Mouse (Mus musculus) Patski (cell line): ENCODE measurements around the gene B830017H08Rik. TPM values are rescaled to one million over a fixed set of nuclear protein-coding genes. Genes with fewer than 3 reads are reported as not detected.

Source experiments
- ATAC-seq: fragments of 100-300 bp; one replicate; pipeline ENCODE4 v1.8.0; 2021
- CTCF ChIA-PET: fragments of 350-600 bp; sonication (Branson Sonifier 250); formaldehyde crosslinking; loops from one replicate; lab custom pipeline; 2022; ENCODE audit warnings: inconsistent platforms; lab: Charles Lee
- POLR2A ChIA-PET: fragments of 350-600 bp; sonication (Branson Sonifier 250); formaldehyde crosslinking; loops from one replicate; lab custom pipeline; 2022; ENCODE audit warnings: antibody characterized with exemption, inconsistent platforms; lab: Charles Lee
- DNase-seq: peaks from one replicate; pipeline ENCODE4 v3.0.0-alpha.2; 2011; ENCODE audit warnings: low read depth, low spot score
- H3K27me3 ChIP-seq: fragments of 371-371 bp; one replicate; pipeline ENCODE4 v1.5.1; 2021
- CTCF ChIP-seq: fragments of 100-300 bp; IDR thresholded peaks from one replicate; pipeline ENCODE4 v1.5.1; 2021
- in situ Hi-C: fragments of 300-500 bp; cut with MboI; formaldehyde crosslinking; loops from 3 replicates; pipeline ENCODE4 v1.11.1; 2018; ENCODE audit warnings: low pct_unique_long_range_greater_than_20kb, mixed read lengths
- polyA plus RNA-seq: library from polyadenylated mRNA; unstranded; gene quantifications from one replicate; pipeline ENCODE4 v1.2.3, GENCODE M21; 2021

The B830017H08Rik gene
- polyA plus RNA-seq, 1 experiment from 2014 or later = 0.21 TPM

GRCm38 (mm10) chr16:17865770-17866169 is 32.8 kb downstream of the B830017H08Rik start:
- ATAC-seq = no peak
- DNase-seq = no peak
- in situ Hi-C loops = no loop called here

DNA sequence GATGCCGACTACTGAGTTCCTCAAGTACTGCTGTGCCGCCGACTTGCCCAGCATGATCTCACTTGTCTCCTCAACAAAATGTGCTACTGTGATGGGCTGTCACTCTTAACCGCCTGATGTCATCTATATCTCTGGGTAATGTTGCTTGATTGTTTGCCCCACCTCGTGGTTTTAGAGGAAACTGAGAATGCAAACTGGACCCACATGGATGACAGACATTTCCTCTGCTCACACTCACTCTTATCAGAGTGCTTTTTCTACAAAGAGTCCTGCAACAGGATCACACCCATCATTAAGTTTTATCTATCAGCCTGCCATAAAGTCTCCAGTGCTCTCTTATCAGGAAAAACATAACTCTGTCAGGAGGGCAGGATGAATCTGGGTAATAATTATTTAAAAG is 38.3 kb downstream of the B830017H08Rik start:
- no peak for DNase-seq
- no peak for TF ChIP-seq CTCF
- H3K27me3 ChIP-seq = no peaks in the 10 kb centered on the region

More at GRCm38 (mm10) chr16:17865770-17866169, 32.8 kb downstream of the B830017H08Rik start:
- ChIA-PET POLR2A (interaction anchor here (0.6 kb wide), 1 partner anchor 53 kb away, joined by 3 read pairs; no protein-coding TSS in a partner anchor), CTCF (interaction anchor here (5.3 kb wide), 1 partner anchor 15 kb away, joined by 26 read pairs; no protein-coding TSS in a partner anchor)
- TF ChIP-seq CTCF = no peak
- no peaks in the 10 kb centered on the region for H3K27me3 ChIP-seq

DNA sequence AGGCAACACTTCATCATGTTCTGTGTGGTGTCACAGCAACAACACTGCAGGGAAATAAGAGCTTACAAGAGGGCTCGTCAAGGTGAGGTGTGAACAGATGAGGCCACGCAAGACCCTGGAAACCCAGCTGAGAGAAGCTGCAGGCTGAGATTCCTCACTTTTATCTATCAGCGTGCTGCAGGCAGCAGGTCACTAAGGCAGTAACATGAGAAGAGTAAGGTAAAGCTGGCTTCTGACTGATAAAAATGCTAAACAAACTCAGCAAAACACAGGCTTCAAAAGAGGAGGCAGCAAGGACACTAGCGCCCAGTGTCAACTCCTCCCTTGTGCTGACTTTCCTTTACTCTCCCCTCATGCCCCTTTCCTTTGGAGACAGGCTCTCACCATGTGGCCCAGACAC is 40.1 kb downstream of the B830017H08Rik start:
- DNase-seq = no peak
- ChIA-PET CTCF (interaction anchor here (1.3 kb wide), 1 partner anchor 14 kb away, joined by 4 read pairs; no protein-coding TSS in a partner anchor), POLR2A (interaction anchor here (0.8 kb wide), 1 partner anchor 375 kb away, joined by 3 read pairs; no protein-coding TSS in a partner anchor)
- no peak for ATAC-seq
- TF ChIP-seq CTCF = no peak
- in situ Hi-C loops = no loop called here
- no peaks in the 10 kb centered on the region for H3K27me3 ChIP-seq

More for the DNA sequence above, 38.3 kb downstream of the B830017H08Rik start:
- POLR2A ChIA-PET = no interaction called here
- no peak for ATAC-seq
- in situ Hi-C loops = no loop called here
- CTCF ChIA-PET = no interaction called here

- in situ Hi-C loops = no loop called here
- ChIA-PET POLR2A (no interaction called here), CTCF (interaction anchor here (1.8 kb wide), 1 partner anchor 26 kb away, joined by 4 read pairs; no protein-coding TSS in a partner anchor)
- DNase-seq = no peak
- no peaks in the 10 kb centered on the region for H3K27me3 ChIP-seq
- no peak for TF ChIP-seq CTCF
- no peak for ATAC-seq
Observed at GRCm38 (mm10) chr16:17875174-17875573, 42.3 kb downstream of the B830017H08Rik start.

DNA sequence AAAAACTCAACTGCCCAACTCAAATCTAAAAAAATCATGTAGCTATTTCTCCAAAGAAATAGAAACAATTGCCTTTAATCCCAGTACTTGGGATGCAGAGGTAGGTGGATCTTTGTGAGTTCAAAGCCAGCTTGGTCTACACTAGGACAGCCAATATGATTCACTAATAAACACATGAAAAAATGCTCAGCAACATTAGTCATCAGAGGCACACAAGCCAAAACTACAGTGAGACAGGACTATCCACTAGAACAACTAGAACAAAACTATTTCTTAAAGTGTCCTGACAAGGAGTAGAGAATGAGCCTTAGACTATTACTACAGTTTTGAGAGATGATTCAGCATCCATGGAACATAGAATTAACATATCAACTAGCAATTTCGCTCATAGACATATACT is 43.2 kb downstream of the B830017H08Rik start:
- no peak for ATAC-seq
- H3K27me3 ChIP-seq = no peaks in the 10 kb centered on the region

DNA sequence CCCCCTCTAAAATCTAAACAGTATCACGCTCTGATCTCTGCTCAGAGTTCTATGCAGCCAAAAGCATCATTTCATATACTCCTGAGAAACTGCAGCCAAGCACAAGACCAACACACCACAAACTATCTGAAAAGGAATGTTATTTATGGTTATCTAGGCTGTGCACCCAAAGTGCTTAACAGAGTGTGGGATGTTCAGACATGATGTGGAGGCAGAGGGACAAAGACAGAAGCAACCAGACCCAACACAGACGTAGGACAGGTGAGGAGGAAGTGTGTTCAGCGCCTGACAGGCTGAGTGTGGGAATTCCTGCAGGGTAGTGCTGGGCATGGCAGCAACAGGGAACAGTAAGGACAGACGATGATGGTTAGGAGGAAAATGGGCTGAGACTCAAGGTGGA is 46.6 kb downstream of the B830017H08Rik start:
- DNase-seq = no peak
- POLR2A ChIA-PET = no interaction called here
- in situ Hi-C loops = no loop called here
- no peak for TF ChIP-seq CTCF
- no peak for ATAC-seq
- CTCF ChIA-PET = no interaction called here
- H3K27me3 ChIP-seq = no peaks in the 10 kb centered on the region

More for the DNA sequence above, 43.2 kb downstream of the B830017H08Rik start:
- no peak for TF ChIP-seq CTCF
- no peak for DNase-seq
- in situ Hi-C loops = no loop called here
- POLR2A ChIA-PET = no interaction called here
- CTCF ChIA-PET = interaction anchor here (1.6 to 1.8 kb wide), 2 partner anchors 16 to 27 kb away, joined by 3 to 4 read pairs; partner anchors contain the start of gene Gm20518

DNA sequence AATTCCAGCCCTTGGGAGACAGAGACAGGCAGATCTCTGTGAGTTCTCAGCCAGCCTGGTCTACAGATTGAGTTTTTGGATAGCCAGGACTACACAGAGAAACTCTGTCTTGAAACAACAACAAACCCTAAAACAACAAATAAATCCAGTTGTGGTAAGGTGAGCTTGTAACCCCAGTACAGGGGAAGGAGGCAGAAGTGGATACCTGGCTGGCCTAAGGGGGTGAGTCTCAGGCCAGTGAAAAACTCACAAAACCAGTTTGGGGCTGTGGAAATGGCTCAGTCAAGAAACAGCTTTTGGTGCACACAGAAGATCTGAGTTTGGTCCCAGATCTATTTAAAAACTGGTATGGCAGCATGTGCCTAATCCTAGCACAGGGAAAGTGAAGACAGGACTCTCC is 49.3 kb downstream of the B830017H08Rik start:
- DNase-seq (no peak), ATAC-seq (no peak)
- CTCF ChIA-PET = interaction anchor here (1.5 kb wide), 1 partner anchor 14 kb away, joined by 3 read pairs; no protein-coding TSS in a partner anchor
- no peaks in the 10 kb centered on the region for H3K27me3 ChIP-seq
- POLR2A ChIA-PET = no interaction called here
- in situ Hi-C loops = no loop called here
- TF ChIP-seq CTCF = no peak

DNA sequence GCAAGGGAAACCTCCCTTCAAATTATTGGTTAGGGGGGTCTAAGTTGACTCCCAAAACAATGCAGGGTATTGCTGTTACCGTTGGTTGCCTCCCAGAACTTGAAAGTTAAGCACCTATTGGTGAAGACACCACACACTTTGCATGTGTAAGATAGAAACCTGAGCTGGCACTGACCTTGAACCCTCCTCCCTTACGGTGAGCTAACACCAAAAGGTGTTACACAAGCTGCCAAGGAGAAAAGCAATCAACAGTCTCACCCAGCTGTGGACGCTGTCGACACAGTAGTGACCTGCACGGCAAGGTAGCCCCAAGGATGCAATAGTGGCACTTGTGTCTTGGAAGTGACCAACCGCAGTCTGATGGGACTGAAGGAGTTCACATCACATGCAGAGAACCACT is 51.2 kb downstream of the B830017H08Rik start:
- no peaks in the 10 kb centered on the region for H3K27me3 ChIP-seq
- ATAC-seq (no peak), DNase-seq (no peak)
- no peak for TF ChIP-seq CTCF
- POLR2A ChIA-PET = no interaction called here
- in situ Hi-C loops = no loop called here
- CTCF ChIA-PET = interaction anchor here (1.1 kb wide), 1 partner anchor 38 kb away, joined by 3 read pairs; no protein-coding TSS in a partner anchor

Other genes starting within 250 kb of the B830017H08Rik start
- gene Slc7a4, start 249.9 kb upstream of the B830017H08Rik start, polyA plus RNA-seq = 3.7 TPM
- 31.3 TPM for gene Smpd4, start 213.8 kb upstream of the B830017H08Rik start, polyA plus RNA-seq
- gene Ccdc74a, start 186.7 kb upstream of the B830017H08Rik start, polyA plus RNA-seq = 9.6 TPM
- 69.1 TPM for gene Med15, start 100.2 kb upstream of the B830017H08Rik start, polyA plus RNA-seq
- gene Klhl22, start 73.5 kb upstream of the B830017H08Rik start, polyA plus RNA-seq = 128 TPM
- gene Scarf2, start 35.8 kb upstream of the B830017H08Rik start, polyA plus RNA-seq = 60.3 TPM
- 1.4 TPM for gene Car15, start 5.2 kb downstream of the B830017H08Rik start, polyA plus RNA-seq
- 0.17 TPM for gene Gm20518, start 58.5 kb downstream of the B830017H08Rik start, polyA plus RNA-seq
- gene Tssk1, start 61.1 kb downstream of the B830017H08Rik start, polyA plus RNA-seq = 0.13 TPM
- 75.2 TPM for gene Dgcr2, start 65.4 kb downstream of the B830017H08Rik start, polyA plus RNA-seq
- gene Tssk2, start 65.5 kb downstream of the B830017H08Rik start, polyA plus RNA-seq = 0.08 TPM
- gene Ess2, start 78.2 kb downstream of the B830017H08Rik start, polyA plus RNA-seq = 25.7 TPM
- not detected for gene Gsc2, start 81.9 kb downstream of the B830017H08Rik start, polyA plus RNA-seq
- 114 TPM for gene Slc25a1, start 95.1 kb downstream of the B830017H08Rik start, polyA plus RNA-seq
- gene Vpreb2, start 147.3 kb downstream of the B830017H08Rik start, polyA plus RNA-seq = 0.31 TPM
- 59.5 TPM for gene Dgcr6, start 219.7 kb downstream of the B830017H08Rik start, polyA plus RNA-seq